Mouse (Mus musculus) CH12.LX (cell line): ENCODE data around the gene Gm49354. TPM values are rescaled to one million over a fixed set of nuclear protein-coding genes. Genes with fewer than 3 reads are reported as not detected.

Source experiments
- DNase-seq: peaks from one replicate; pipeline ENCODE4 v3.0.0-alpha.2; 2013; ENCODE audit errors: extremely low read depth
- H3K27ac ChIP-seq: 2 replicates; pipeline ENCODE4 v1.5.1; 2012; ENCODE audit warnings: low read depth, mild to moderate bottlenecking, control low read depth, moderate library complexity; ENCODE audit not compliant: insufficient read depth
- H3K27me3 ChIP-seq: replicated peaks from 2 replicates; pipeline ENCODE3; 2012; ENCODE audit warnings: inconsistent platforms
- H3K36me3 ChIP-seq, 2 experiments: replicated peaks in 1 of 2; 2 replicates each; pipeline versions ENCODE3 to v1.6.1; 2012; ENCODE audit warnings: inconsistent platforms in 1 of 2, low read length in 1 of 2, mild to moderate bottlenecking in 1 of 2, mixed read lengths in 1 of 2, moderate library complexity in 1 of 2; ENCODE audit not compliant: control insufficient read depth in 1 of 2, insufficient read depth in 1 of 2
- H3K4me1 ChIP-seq, 2 experiments: 2 replicates each; pipeline ENCODE4 v1.6.1; 2012; ENCODE audit warnings: inconsistent platforms in 1 of 2, moderate library complexity in 1 of 2; ENCODE audit not compliant: insufficient read depth in 2 of 2, control insufficient read depth in 1 of 2
- H3K4me2 ChIP-seq: 2 replicates; pipeline ENCODE4 v1.6.1; 2012; ENCODE audit warnings: low read depth, mild to moderate bottlenecking, control low read depth; ENCODE audit not compliant: poor library complexity, insufficient read depth, severe bottlenecking
- H3K4me3 ChIP-seq, 3 experiments: fragments of 150-350 bp in 1 of 3; sonication (generic) in 1 of 3; replicated peaks in 1 of 3; 2 replicates each; pipeline versions ENCODE3 to v1.5.1; 2011 to 2012; ENCODE audit warnings: low read depth in 2 of 3, low read length in 2 of 3, mild to moderate bottlenecking in 2 of 3, moderate library complexity in 2 of 3, control low read depth in 1 of 3, improper control_type of control experiment in 1 of 3, inconsistent platforms in 1 of 3, mixed read lengths in 1 of 3; ENCODE audit not compliant: poor library complexity in 1 of 3
- H3K79me2 ChIP-seq: replicated peaks from 2 replicates; pipeline ENCODE4 v1.6.1; 2012; ENCODE audit warnings: mild to moderate bottlenecking, moderate library complexity; ENCODE audit not compliant: control insufficient read depth, poor library complexity, insufficient read depth, severe bottlenecking; ENCODE audit errors: extremely low read depth
- H3K9ac ChIP-seq: 2 replicates; pipeline ENCODE4 v1.6.1; 2012; ENCODE audit warnings: low read depth, mild to moderate bottlenecking, control low read depth, moderate library complexity; ENCODE audit not compliant: insufficient read depth
- H3K9me3 ChIP-seq: replicated peaks from 2 replicates; pipeline ENCODE3; 2012; ENCODE audit warnings: low read length, inconsistent platforms, mixed read lengths
- BHLHE40 ChIP-seq: IDR thresholded peaks from 2 replicates; pipeline ENCODE4 v1.6.1; 2011; ENCODE audit warnings: mild to moderate bottlenecking, low read depth, low read length, improper control_type of control experiment
- EP300 ChIP-seq: IDR thresholded peaks from 2 replicates; pipeline ENCODE4 v1.6.1; 2011; ENCODE audit warnings: low read length, improper control_type of control experiment
- GABPA ChIP-seq: IDR thresholded peaks from 2 replicates; pipeline ENCODE4 v1.6.1; 2012; ENCODE audit warnings: low read depth, low read length, improper control_type of control experiment, inconsistent platforms; ENCODE audit not compliant: insufficient replicate concordance
- HCFC1 ChIP-seq: IDR thresholded peaks from 2 replicates; pipeline ENCODE4 v1.6.1; 2012; ENCODE audit warnings: low read depth, mild to moderate bottlenecking, inconsistent platforms, low read length, improper control_type of control experiment
- IRF4 ChIP-seq: IDR thresholded peaks from 2 replicates; pipeline ENCODE4 v1.6.1; 2014; ENCODE audit warnings: low read depth, mild to moderate bottlenecking, inconsistent platforms, low read length, improper control_type of control experiment
- JUN ChIP-seq: IDR thresholded peaks from 2 replicates; pipeline ENCODE4 v1.6.1; 2011; ENCODE audit warnings: low read depth, mild to moderate bottlenecking, low read length, improper control_type of control experiment, moderate library complexity; ENCODE audit not compliant: insufficient read depth
- MEF2A ChIP-seq: IDR thresholded peaks from 2 replicates; pipeline ENCODE4 v1.6.1; 2014; ENCODE audit warnings: low read depth, mild to moderate bottlenecking, inconsistent platforms, low read length, improper control_type of control experiment, borderline replicate concordance
- NELFE ChIP-seq: IDR thresholded peaks from 2 replicates; pipeline ENCODE4 v1.6.1; 2011; ENCODE audit warnings: low read depth, low read length, improper control_type of control experiment
- POLR2A ChIP-seq: IDR thresholded peaks from 2 replicates; pipeline ENCODE4 v1.6.1; 2011; ENCODE audit warnings: low read depth, mild to moderate bottlenecking, improper control_type of control experiment, low read length
- RAD21 ChIP-seq: IDR thresholded peaks from 2 replicates; pipeline ENCODE4 v1.6.1; 2011; ENCODE audit warnings: low read depth, mild to moderate bottlenecking, low read length, improper control_type of control experiment, moderate library complexity
- SIN3A ChIP-seq: IDR thresholded peaks from 2 replicates; pipeline ENCODE4 v1.6.1; 2012; ENCODE audit warnings: low read length, improper control_type of control experiment, inconsistent platforms
- SMC3 ChIP-seq: IDR thresholded peaks from 2 replicates; pipeline ENCODE4 v1.6.1; 2011; ENCODE audit warnings: low read depth, low read length, improper control_type of control experiment
- TBP ChIP-seq: conservative IDR thresholded peaks from 2 replicates; pipeline ENCODE4 v1.6.1; 2011; ENCODE audit warnings: low read depth, low read length, improper control_type of control experiment
- USF1 ChIP-seq: IDR thresholded peaks from 2 replicates; pipeline ENCODE4 v1.6.1; 2014; ENCODE audit warnings: low read depth, mild to moderate bottlenecking, inconsistent platforms, low read length, improper control_type of control experiment
- USF2 ChIP-seq: conservative IDR thresholded peaks from 2 replicates; pipeline ENCODE4 v1.6.1; 2011; ENCODE audit warnings: low read depth, low read length, improper control_type of control experiment
- ZNF384 ChIP-seq: IDR thresholded peaks from 2 replicates; pipeline ENCODE4 v1.6.1; 2012; ENCODE audit warnings: low read depth, low read length, improper control_type of control experiment, inconsistent platforms
- dilution Hi-C: fragments of 300-500 bp; cut with MboI; formaldehyde crosslinking; loops from 2 replicates; pipeline ENCODE4 v1.14.3; 2020; ENCODE audit warnings: low sequenced_read_pairs; ENCODE audit not compliant: extremely low pct_unique_long_range_greater_than_20kb, extremely low pct_ligation_motif_present
- in situ Hi-C: fragments of 300-500 bp; cut with MboI; formaldehyde crosslinking; loops from 3 replicates; pipeline ENCODE4 v1.14.3; 2019; ENCODE audit warnings: low sequenced_read_pairs, low pct_ligation_motif_present, low pct_unique_long_range_greater_than_20kb, mixed read lengths
- polyA plus RNA-seq: library from polyadenylated mRNA; unstranded; fragments of >175 nt; gene quantifications from 2 replicates; pipeline ENCODE4 v1.2.1, GENCODE M21; 2012; ENCODE audit warnings: low read depth; ENCODE audit not compliant: insufficient read length
- total RNA-seq, 2 experiments: library from RNA; depleted of rRNA; stranded (reverse); fragments of 300-350 nt in 1 of 2; fragments of >200 nt in 1 of 2; gene quantifications; 2 replicates each; pipeline ENCODE4 v1.2.3; 2012 to 2014

Gene Gm49354
- total and polyA plus RNA-seq, 3 experiments, result not detected

DNA sequence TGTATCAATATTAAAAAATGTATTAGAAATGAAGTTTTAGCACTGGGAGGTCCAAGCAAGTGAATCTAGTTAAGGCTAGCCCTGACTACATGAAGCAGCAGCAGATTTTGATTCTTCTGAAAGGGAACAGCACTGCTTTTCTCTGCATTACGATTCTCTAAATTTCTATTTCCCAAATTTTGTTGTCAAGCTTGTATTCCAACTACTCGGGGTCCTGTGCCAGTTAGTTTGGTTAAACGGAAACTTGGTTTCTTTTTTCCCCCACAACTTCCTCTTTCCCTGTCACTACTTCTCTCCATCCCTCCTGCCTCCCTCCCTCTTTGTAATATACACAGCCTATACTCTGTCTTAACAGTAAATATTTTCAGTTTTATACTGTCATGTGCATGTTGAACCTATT, 38.8 kb upstream of the Gm49354 start:
- peak overlapping the region; percentile 54; the same call in 1 of the 2 replicates for H3K9ac ChIP-seq
- H3K4me1 ChIP-seq, result peaks cover 11 to 43% of the 10 kb centered on the region in 2 experiments; a peak in 3 of 4 replicates
- H3K4me3 ChIP-seq, result peak overlapping the region; percentile 13 to 78 (median 14)
- H3K4me2 ChIP-seq, result peak overlapping the region; percentile 95
- peaks cover 15 to 32% of the 10 kb centered on the region in 2 experiments for H3K36me3 ChIP-seq
- dilution Hi-C loops, result no loop called here
- in situ Hi-C loops, result no loop called here
- peaks cover 37% of the 10 kb centered on the region for H3K79me2 ChIP-seq
- peak; percentile 43 for DNase-seq
- no peaks in the 10 kb centered on the region for H3K9me3 ChIP-seq
- no peak for TF ChIP-seq TBP
- peak; percentile 27; the same call in 1 of the 2 replicates for TF ChIP-seq SIN3A
- TF ChIP-seq GABPA, result no peak
- no peak for TF ChIP-seq IRF4
- TF ChIP-seq HCFC1, result no peak
- peak; percentile 74 for TF ChIP-seq EP300
- H3K27me3 ChIP-seq, result peaks cover 2% of the 10 kb centered on the region
- H3K27ac ChIP-seq, result no peak overlapping the region

DNA sequence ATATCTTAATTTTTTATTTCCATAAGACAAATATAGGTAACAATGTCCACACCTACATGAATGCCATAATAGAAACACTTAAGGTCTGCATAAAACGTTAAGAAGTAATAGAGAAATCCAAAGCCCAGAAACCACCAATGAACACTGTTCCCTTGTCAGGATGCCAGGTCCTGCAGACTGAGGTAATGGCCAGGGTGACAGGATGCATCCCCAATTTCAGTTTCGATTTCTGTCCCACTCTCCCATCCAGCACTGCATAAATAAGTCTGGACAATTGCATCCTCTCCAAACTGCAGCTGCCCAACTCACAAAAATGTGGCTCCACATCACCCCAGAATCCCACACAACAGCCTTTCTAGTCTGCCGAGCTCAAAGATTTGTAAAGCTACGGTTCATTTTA, 38.1 kb upstream of the Gm49354 start:
- TF ChIP-seq SMC3 (no peak), POLR2A (no peak), MEF2A (no peak), EP300 (no peak), USF1 (no peak), ZNF384 (no peak)
- H3K27me3 ChIP-seq, result peaks cover 2% of the 10 kb centered on the region
- DNase-seq, result no peak
- in situ Hi-C loops, result no loop called here
- H3K9ac ChIP-seq, result 0 out of 2 replicates have a peak overlapping the region, but pooled peaks have one; percentile 37
- H3K79me2 ChIP-seq, result peaks cover 37% of the 10 kb centered on the region
- H3K27ac ChIP-seq, result no peak overlapping the region
- no peaks in the 10 kb centered on the region for H3K9me3 ChIP-seq
- peaks cover 11 to 43% of the 10 kb centered on the region in 2 experiments; a peak in 3 of 4 replicates for H3K4me1 ChIP-seq
- H3K4me2 ChIP-seq, result peak overlapping the region; percentile 95
- peak overlapping the region; percentile 1 to 78 (median 32) for H3K4me3 ChIP-seq
- dilution Hi-C loops, result no loop called here
- peaks cover 20 to 39% of the 10 kb centered on the region in 2 experiments for H3K36me3 ChIP-seq

DNA sequence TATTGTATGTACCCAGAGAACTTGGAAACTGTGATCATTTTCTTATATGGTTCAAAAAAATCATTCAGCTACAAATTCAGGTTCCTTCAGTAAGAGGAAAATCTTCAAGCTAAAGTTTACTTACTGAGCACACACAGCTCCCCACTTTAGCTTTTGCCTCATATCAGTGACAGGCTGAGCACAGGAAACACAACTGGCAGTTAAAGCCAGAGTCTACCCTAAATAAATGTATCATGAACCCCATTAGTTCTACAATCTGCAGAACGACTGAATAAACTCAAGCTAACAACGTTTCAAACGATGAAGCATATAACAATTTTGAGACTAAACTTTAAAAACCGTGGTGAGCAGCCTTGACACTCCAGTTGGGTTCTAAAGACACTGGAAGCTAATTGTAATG, 35.3 kb upstream of the Gm49354 start:
- H3K27ac ChIP-seq, result no peak overlapping the region
- TF ChIP-seq TBP (no peak), SIN3A (no peak), USF2 (no peak), JUN (no peak), HCFC1 (no peak), BHLHE40 (no peak), ZNF384 (no peak), RAD21 (no peak), NELFE (no peak)
- no peak overlapping the region for H3K4me2 ChIP-seq
- H3K36me3 ChIP-seq, result peaks cover 32 to 60% of the 10 kb centered on the region in 2 experiments
- no peaks in the 10 kb centered on the region for H3K27me3 ChIP-seq
- H3K4me1 ChIP-seq, result peaks cover 7 to 38% of the 10 kb centered on the region in 2 experiments; a peak in 3 of 4 replicates
- H3K4me3 ChIP-seq, result no peak overlapping the region
- dilution Hi-C loops, result no loop called here
- DNase-seq, result no peak
- H3K9ac ChIP-seq, result no peak overlapping the region
- in situ Hi-C loops, result no loop called here
- no peaks in the 10 kb centered on the region for H3K9me3 ChIP-seq
- peaks cover 37% of the 10 kb centered on the region for H3K79me2 ChIP-seq
